Mouse (Mus musculus): Measurements from ENCODE around the gene Ppm1n. TPM values are rescaled to one million over a fixed set of nuclear protein-coding genes. Genes with fewer than 3 reads are reported as not detected.

Gene Ppm1n
- total and polyA plus RNA-seq, 2 experiments from 2014 or later: 0.56 TPM; not detected in 1

- DNase-seq (ENCODE audit: low spot score) (no peak), ATAC-seq (ENCODE audit: insufficient read depth, low read depth) (no peak)
- Histone ChIP-seq H3K9ac (replicated peaks; ENCODE audit: low read depth, low read length) (0 out of 2 replicates have a peak overlapping the region, but pooled peaks have one; percentile 5), H3K4me2 (ENCODE audit: low read depth, low read length) (no peak overlapping the region), H3K27ac (ENCODE audit: low read depth) (0 out of 2 replicates have a peak overlapping the region, but pooled peaks have one; percentile 21), H3K9me3 (replicated peaks; ENCODE audit: control insufficient read depth, low read length) (no peaks in the 10 kb centered on the region), H3K36me3 (replicated peaks; ENCODE audit: control insufficient read depth, insufficient read depth, low read length) (peaks cover 45% of the 10 kb centered on the region), H3K27me3 (ENCODE audit: control insufficient read depth, insufficient read depth, low read length) (no peaks in the 10 kb centered on the region), H3K4me1 (ENCODE audit: control insufficient read depth, insufficient read depth) (peaks cover 36% of the 10 kb centered on the region), H3K4me3 (ENCODE audit: low read depth, low read length) (no peak overlapping the region)
- TF ChIP-seq EP300 (IDR thresholded peaks at IDR 0.05; ENCODE audit: low read depth): no peak
- TF ChIP-seq CTCF (IDR thresholded peaks at IDR 0.05; ENCODE audit: low read depth): no peak
- WGBS: 47% methylated on average over 10 of the region's 10 CpGs
Measured at GRCm38 (mm10) chr7:19265928-19266822, 13.7 kb downstream of the Ppm1n start.

DNA sequence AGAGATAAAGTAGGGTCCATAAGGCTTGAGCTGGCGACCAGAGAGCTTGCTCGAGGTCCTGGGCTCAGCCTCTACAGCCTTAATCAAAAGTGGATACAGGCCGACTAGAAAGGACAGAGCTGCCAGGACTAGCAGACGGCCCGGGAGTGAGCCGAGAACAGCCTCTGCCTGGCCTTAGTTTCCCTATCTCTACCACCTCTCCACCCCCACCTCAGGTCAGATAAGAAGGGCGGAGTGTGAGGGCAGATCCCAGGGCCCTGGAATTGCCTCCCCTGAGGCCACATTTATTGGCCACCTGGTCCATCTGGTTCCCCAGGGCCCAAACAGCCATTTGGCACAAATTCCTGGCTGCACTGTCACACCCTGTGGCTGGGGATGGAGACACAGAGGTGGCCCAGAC, 14.7 kb downstream of the Ppm1n start:
- no peaks in the 10 kb centered on the region for H3K9me3 ChIP-seq (replicated peaks; ENCODE audit: control insufficient read depth, low read length)
- DNase-seq (ENCODE audit: low spot score): no peak
- no peak overlapping the region for H3K4me2 ChIP-seq (ENCODE audit: low read depth, low read length)
- no peak overlapping the region for H3K9ac ChIP-seq (replicated peaks; ENCODE audit: low read depth, low read length)
- H3K36me3 ChIP-seq (replicated peaks; ENCODE audit: control insufficient read depth, insufficient read depth, low read length): peaks cover 55% of the 10 kb centered on the region
- H3K4me3 ChIP-seq (ENCODE audit: low read depth, low read length): no peak overlapping the region
- H3K27ac ChIP-seq (ENCODE audit: low read depth): peak overlapping the region; percentile 21; the same call in 1 of the 2 replicates
- peaks cover 36% of the 10 kb centered on the region for H3K4me1 ChIP-seq (ENCODE audit: control insufficient read depth, insufficient read depth)
- ATAC-seq (ENCODE audit: insufficient read depth, low read depth): no peak
- WGBS: 28% methylated on average over 7 of the region's 7 CpGs
- no peak for TF ChIP-seq CTCF (IDR thresholded peaks at IDR 0.05; ENCODE audit: low read depth)
- no peak for TF ChIP-seq EP300 (IDR thresholded peaks at IDR 0.05; ENCODE audit: low read depth)
- no peaks in the 10 kb centered on the region for H3K27me3 ChIP-seq (ENCODE audit: control insufficient read depth, insufficient read depth, low read length)

DNA sequence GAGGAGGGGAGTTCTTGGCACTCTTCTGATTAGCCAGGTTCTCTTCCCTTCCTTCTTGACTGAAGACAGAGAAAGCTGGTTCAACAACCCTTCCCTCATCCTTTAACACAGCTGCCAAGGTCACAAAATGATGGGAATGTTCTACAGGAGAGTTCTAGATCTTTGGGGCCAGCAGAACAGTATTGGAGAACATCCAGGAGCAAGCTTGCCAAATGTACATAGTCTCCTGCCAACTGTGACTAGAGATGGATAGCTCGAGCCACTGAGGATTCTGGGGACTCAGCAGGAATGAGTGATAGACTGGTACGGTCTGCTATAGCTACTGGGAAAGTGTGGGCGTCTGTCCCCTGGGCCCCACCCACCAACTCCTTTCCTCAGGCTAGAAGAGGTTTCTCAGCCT, 21.5 kb downstream of the Ppm1n start:
- no peak overlapping the region for H3K4me3 ChIP-seq (ENCODE audit: low read depth, low read length)
- TF ChIP-seq EP300 (IDR thresholded peaks at IDR 0.05; ENCODE audit: low read depth): no peak
- no peak for TF ChIP-seq CTCF (IDR thresholded peaks at IDR 0.05; ENCODE audit: low read depth)
- no peak overlapping the region for H3K4me2 ChIP-seq (ENCODE audit: low read depth, low read length)
- no peak for ATAC-seq (ENCODE audit: insufficient read depth, low read depth)
- H3K9me3 ChIP-seq (replicated peaks; ENCODE audit: control insufficient read depth, low read length): no peaks in the 10 kb centered on the region
- no peaks in the 10 kb centered on the region for H3K27me3 ChIP-seq (ENCODE audit: control insufficient read depth, insufficient read depth, low read length)
- 40% methylated on average over 3 of the region's 3 CpGs for WGBS
- H3K27ac ChIP-seq (ENCODE audit: low read depth): no peak overlapping the region
- no peaks in the 10 kb centered on the region for H3K4me1 ChIP-seq (ENCODE audit: control insufficient read depth, insufficient read depth)
- DNase-seq (ENCODE audit: low spot score): no peak
- H3K9ac ChIP-seq (replicated peaks; ENCODE audit: low read depth, low read length): no peak overlapping the region
- peaks cover 88% of the 10 kb centered on the region for H3K36me3 ChIP-seq (replicated peaks; ENCODE audit: control insufficient read depth, insufficient read depth, low read length)

GRCm38 (mm10) chr7:19257390-19258022, 22.4 kb downstream of the Ppm1n start:
- Histone ChIP-seq H3K4me1 (ENCODE audit: control insufficient read depth, insufficient read depth) (no peaks in the 10 kb centered on the region), H3K9ac (replicated peaks; ENCODE audit: low read depth, low read length) (no peak overlapping the region), H3K9me3 (replicated peaks; ENCODE audit: control insufficient read depth, low read length) (no peaks in the 10 kb centered on the region), H3K36me3 (replicated peaks; ENCODE audit: control insufficient read depth, insufficient read depth, low read length) (peaks cover 80% of the 10 kb centered on the region), H3K27me3 (ENCODE audit: control insufficient read depth, insufficient read depth, low read length) (no peaks in the 10 kb centered on the region), H3K4me2 (ENCODE audit: low read depth, low read length) (no peak overlapping the region), H3K27ac (ENCODE audit: low read depth) (peak overlapping the region; percentile 18; the same call in 1 of the 2 replicates), H3K4me3 (ENCODE audit: low read depth, low read length) (no peak overlapping the region)
- DNase-seq (ENCODE audit: low spot score): peak; percentile 63
- TF ChIP-seq EP300 (IDR thresholded peaks at IDR 0.05; ENCODE audit: low read depth) (no peak), CTCF (IDR thresholded peaks at IDR 0.05; ENCODE audit: low read depth) (no peak)
- 40% methylated on average over 11 of the region's 11 CpGs for WGBS
- peak; percentile 80 for ATAC-seq (ENCODE audit: insufficient read depth, low read depth)

GRCm38 (mm10) chr7:19256567-19256966, 23.3 kb downstream of the Ppm1n start:
- no peak overlapping the region for H3K9ac ChIP-seq (replicated peaks; ENCODE audit: low read depth, low read length)
- H3K4me1 ChIP-seq (ENCODE audit: control insufficient read depth, insufficient read depth): no peaks in the 10 kb centered on the region

More at GRCm38 (mm10) chr7:19256567-19256966, 23.3 kb downstream of the Ppm1n start:
- ATAC-seq (ENCODE audit: insufficient read depth, low read depth) (no peak), DNase-seq (ENCODE audit: low spot score) (no peak)
- Histone ChIP-seq H3K4me3 (ENCODE audit: low read depth, low read length) (no peak overlapping the region), H3K36me3 (replicated peaks; ENCODE audit: control insufficient read depth, insufficient read depth, low read length) (peaks cover 74% of the 10 kb centered on the region), H3K9me3 (replicated peaks; ENCODE audit: control insufficient read depth, low read length) (no peaks in the 10 kb centered on the region), H3K4me2 (ENCODE audit: low read depth, low read length) (no peak overlapping the region), H3K27me3 (ENCODE audit: control insufficient read depth, insufficient read depth, low read length) (no peaks in the 10 kb centered on the region), H3K27ac (ENCODE audit: low read depth) (no peak overlapping the region)
- WGBS: 70% methylated on average over 7 of the region's 7 CpGs
- TF ChIP-seq EP300 (IDR thresholded peaks at IDR 0.05; ENCODE audit: low read depth): no peak
- no peak for TF ChIP-seq CTCF (IDR thresholded peaks at IDR 0.05; ENCODE audit: low read depth)
